Mouse (Mus musculus): ENCODE results near the gene Ift80. TPM values are rescaled to one million over a fixed set of nuclear protein-coding genes. Genes with fewer than 3 reads are reported as not detected.
"Not testable (repeated sequence)": the region's sequence is repeated elsewhere in the genome, so short reads cannot be mapped to it uniquely, and the experiment has no call there.

Gene Ift80
- polyA plus RNA-seq, 1 experiment from 2014 or later: 18.9 TPM

DNA sequence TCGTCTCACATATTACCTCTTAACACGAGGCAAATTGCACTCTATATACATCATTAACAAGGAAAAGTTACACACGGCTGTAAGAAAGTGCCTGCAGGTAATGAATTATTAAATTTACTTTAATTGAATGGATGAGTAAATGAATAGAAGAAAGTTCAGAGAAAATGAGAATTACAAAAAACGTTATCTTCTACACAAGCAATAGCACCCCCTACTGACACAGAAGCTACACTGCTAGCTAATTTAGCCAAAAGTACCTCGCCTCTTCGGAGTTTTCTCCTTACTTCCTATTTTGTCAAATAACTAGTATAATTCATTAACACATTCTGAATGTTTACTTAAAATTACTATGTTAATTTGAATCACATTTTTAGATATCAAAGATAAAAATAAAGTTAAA, 49.9 kb downstream of the Ift80 start:
- H3K9ac ChIP-seq: no peak overlapping the region
- WGBS: 58% methylated on average over 6 of the region's 6 CpGs

DNA sequence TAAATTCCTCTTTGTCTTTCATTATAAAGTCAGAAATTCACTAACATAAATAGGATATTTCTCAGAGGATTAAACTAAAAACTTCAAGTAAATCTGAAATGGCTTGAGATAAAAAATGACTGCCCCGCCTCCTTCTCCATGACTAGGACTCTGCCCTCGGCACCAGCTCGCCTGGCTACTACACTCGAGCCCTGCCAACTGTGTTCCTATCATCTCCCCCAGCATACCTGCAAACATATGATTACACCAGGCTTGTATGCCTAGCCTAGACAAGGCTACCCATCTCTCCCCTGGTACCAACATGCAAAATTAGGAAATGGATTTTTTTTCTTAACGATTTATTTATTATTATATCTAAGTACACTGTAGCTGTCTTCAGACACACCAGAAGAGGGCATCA, 51.7 kb downstream of the Ift80 start:
- Histone ChIP-seq H3K4me2 (no peak overlapping the region), H3K27ac (no peak overlapping the region), H3K27me3 (no peaks in the 10 kb centered on the region), H3K9me3 (no peaks in the 10 kb centered on the region), H3K4me3 (no peak overlapping the region), H3K9ac (no peak overlapping the region), H3K4me1 (no peaks in the 10 kb centered on the region), H3K36me3 (no peaks in the 10 kb centered on the region)
- 87% methylated on average over 5 of the region's 5 CpGs for WGBS
- ATAC-seq (ENCODE audit: borderline replicate concordance, extremely low read depth, low FRiP score, low TSS enrichment): no peak

More for the DNA sequence above, 49.9 kb downstream of the Ift80 start:
- Histone ChIP-seq H3K27me3 (no peaks in the 10 kb centered on the region), H3K27ac (no peak overlapping the region), H3K4me2 (no peak overlapping the region), H3K9me3 (no peaks in the 10 kb centered on the region), H3K4me3 (no peak overlapping the region), H3K36me3 (no peaks in the 10 kb centered on the region), H3K4me1 (no peaks in the 10 kb centered on the region)
- ATAC-seq (ENCODE audit: borderline replicate concordance, extremely low read depth, low FRiP score, low TSS enrichment): no peak

DNA sequence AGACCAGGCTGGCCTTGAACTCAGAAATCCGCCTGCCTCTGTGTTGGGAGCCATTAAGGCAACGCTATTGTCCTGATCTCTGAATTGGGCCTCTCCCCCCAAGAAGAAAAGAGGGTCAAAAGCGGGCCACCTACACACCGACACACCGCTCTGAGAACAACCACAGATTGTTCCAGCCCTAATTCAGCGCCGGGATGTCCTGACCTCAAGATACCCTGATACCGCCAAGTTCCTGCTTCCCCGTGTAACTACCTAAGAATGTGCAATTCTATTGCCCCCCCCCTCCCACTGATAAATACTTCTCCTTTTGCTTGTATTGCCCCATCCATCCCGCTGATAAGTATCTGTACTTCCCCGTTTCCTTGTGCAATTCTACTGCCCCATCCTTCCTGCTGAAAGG, 52.4 kb downstream of the Ift80 start:
- H3K4me1 ChIP-seq; H3K9ac ChIP-seq; H3K4me2 ChIP-seq; H3K4me3 ChIP-seq; H3K27ac ChIP-seq; H3K9me3 ChIP-seq; H3K36me3 ChIP-seq; H3K27me3 ChIP-seq; ATAC-seq (ENCODE audit: borderline replicate concordance, extremely low read depth, low FRiP score, low TSS enrichment): not testable (repeated sequence)
- WGBS: 85% methylated on average over 11 of the region's 11 CpGs

DNA sequence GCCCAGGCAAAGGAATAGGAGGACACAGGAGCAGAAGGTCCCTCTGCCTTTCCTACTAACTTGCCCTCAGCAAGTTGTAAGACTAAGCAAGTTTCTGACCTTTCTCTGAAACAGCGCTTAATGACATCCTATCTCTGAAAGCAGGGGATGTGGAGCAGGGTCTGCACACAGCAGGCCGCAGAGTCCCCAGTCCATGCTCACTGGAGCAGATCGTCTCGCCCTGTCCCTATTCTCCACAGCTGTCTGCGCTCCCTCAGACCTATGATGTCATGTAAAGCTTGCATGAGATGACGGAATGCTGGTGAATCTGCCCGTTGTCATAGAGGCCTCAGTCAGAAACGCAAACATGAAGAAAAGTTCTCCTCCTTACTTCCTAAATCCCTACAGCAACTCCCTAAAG, 55.0 kb downstream of the Ift80 start:
- no peaks in the 10 kb centered on the region for H3K9me3 ChIP-seq
- no peak overlapping the region for H3K9ac ChIP-seq
- WGBS: 88% methylated on average over 8 of the region's 8 CpGs
- no peak for ATAC-seq (ENCODE audit: borderline replicate concordance, extremely low read depth, low FRiP score, low TSS enrichment)
- H3K4me2 ChIP-seq: no peak overlapping the region
- H3K4me3 ChIP-seq: no peak overlapping the region
- no peaks in the 10 kb centered on the region for H3K4me1 ChIP-seq
- no peak overlapping the region for H3K27ac ChIP-seq
- H3K36me3 ChIP-seq: peaks cover 2% of the 10 kb centered on the region; the same call in 1 of the 2 replicates
- H3K27me3 ChIP-seq: no peaks in the 10 kb centered on the region

DNA sequence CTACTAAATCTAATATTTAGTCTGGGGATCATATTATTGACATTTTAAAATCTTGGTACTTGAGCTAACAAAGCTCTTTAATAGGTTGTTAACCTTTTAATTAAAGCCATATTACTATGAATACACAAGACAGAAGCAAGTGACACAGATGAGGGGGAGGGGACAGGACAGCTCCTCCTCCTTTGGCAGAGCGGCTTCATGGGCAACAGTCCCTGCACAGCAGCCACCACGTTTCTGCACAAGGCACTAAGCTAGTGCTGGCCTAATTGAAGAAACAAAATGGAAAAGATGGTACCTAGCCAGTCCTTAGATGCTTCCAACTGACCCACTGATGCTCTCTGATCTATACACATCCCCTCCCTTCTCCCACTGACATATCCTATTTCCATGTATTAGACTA, 55.5 kb downstream of the Ift80 start:
- 76% methylated on average over 2 of the region's 2 CpGs for WGBS
- Histone ChIP-seq H3K9ac (no peak overlapping the region), H3K4me3 (no peak overlapping the region), H3K36me3 (peaks cover 2% of the 10 kb centered on the region; the same call in 1 of the 2 replicates), H3K4me2 (no peak overlapping the region), H3K27me3 (no peaks in the 10 kb centered on the region), H3K9me3 (no peaks in the 10 kb centered on the region), H3K27ac (no peak overlapping the region), H3K4me1 (no peaks in the 10 kb centered on the region)
- no peak for ATAC-seq (ENCODE audit: borderline replicate concordance, extremely low read depth, low FRiP score, low TSS enrichment)

DNA sequence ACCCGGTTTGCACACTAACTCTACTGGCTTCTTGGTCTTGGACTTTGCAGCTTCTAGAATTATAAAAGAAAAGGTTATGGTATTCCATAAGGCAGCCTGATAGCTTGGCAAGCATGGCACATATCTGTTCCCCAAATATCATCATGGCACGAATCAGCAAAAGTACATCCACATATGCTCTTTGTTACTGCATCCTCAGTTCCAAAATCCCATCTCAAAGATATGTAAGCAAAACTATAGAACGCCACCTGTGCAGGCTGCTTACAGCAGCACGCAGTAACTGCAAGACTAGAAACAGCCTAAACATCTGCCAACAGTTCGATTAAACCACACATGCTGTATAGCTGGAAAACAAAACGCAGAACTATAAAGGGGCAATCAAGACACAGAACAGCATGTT, 62.5 kb downstream of the Ift80 start:
- Histone ChIP-seq H3K9me3 (no peaks in the 10 kb centered on the region), H3K27me3 (no peaks in the 10 kb centered on the region), H3K36me3 (peaks cover 2% of the 10 kb centered on the region; the same call in 1 of the 2 replicates), H3K4me3 (no peak overlapping the region), H3K4me2 (no peak overlapping the region), H3K27ac (no peak overlapping the region), H3K9ac (no peak overlapping the region), H3K4me1 (no peaks in the 10 kb centered on the region)
- WGBS: 88% methylated on average over 6 of the region's 6 CpGs
- ATAC-seq (ENCODE audit: borderline replicate concordance, extremely low read depth, low FRiP score, low TSS enrichment): no peak

DNA sequence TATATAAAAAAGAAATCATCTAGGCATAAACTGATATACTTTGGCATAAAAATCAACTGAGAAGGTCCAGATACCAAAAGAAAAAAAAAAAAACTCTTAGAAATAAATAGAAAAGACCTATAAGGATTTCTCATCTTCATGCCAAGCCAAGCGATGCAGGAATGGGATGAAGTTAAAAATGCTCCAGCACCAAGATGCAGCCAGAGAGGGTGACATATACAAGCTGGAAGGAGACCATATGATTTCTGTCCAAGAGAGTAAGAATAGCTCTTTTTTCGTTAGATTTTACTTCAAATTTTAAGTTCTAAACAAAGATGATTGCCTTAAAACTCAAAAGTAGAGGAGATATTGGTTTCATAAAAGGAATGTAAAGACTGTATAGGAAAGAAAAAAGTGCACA, 64.1 kb downstream of the Ift80 start:
- Histone ChIP-seq H3K4me1 (no peaks in the 10 kb centered on the region), H3K9me3 (no peaks in the 10 kb centered on the region), H3K27me3 (no peaks in the 10 kb centered on the region), H3K4me3 (no peak overlapping the region), H3K4me2 (no peak overlapping the region), H3K9ac (no peak overlapping the region), H3K27ac (no peak overlapping the region), H3K36me3 (0 out of 2 replicates have a peak, but pooled peaks cover 2% of the 10 kb centered on the region)
- no peak for ATAC-seq (ENCODE audit: borderline replicate concordance, extremely low read depth, low FRiP score, low TSS enrichment)
- 86% methylated on average over 2 of the region's 2 CpGs for WGBS

DNA sequence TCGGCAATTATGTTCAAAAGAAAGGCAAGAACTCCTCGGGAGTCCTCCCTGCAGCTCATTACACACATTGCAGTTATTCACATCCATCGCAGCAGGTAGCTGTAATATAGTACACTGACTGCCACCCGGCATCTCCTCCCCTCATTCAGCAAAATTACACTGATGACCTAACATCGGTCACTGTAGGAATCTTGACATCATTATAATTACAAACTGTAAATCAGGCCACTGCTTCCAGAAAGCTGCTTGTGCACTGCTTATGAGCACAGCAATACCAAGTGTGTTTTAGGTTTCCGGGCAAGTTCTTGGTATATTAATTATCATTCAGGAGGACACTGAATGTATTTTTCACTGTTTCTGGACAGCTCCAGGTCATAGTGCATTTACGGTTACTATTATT, 65.1 kb downstream of the Ift80 start:
- no peak overlapping the region for H3K27ac ChIP-seq
- WGBS: 91% methylated on average over 7 of the region's 7 CpGs
- H3K27me3 ChIP-seq: no peaks in the 10 kb centered on the region
- no peaks in the 10 kb centered on the region for H3K4me1 ChIP-seq
- no peak for ATAC-seq (ENCODE audit: borderline replicate concordance, extremely low read depth, low FRiP score, low TSS enrichment)
- H3K9ac ChIP-seq: no peak overlapping the region
- no peak overlapping the region for H3K4me3 ChIP-seq
- H3K4me2 ChIP-seq: no peak overlapping the region
- H3K9me3 ChIP-seq: no peaks in the 10 kb centered on the region
- 0 out of 2 replicates have a peak, but pooled peaks cover 2% of the 10 kb centered on the region for H3K36me3 ChIP-seq

DNA sequence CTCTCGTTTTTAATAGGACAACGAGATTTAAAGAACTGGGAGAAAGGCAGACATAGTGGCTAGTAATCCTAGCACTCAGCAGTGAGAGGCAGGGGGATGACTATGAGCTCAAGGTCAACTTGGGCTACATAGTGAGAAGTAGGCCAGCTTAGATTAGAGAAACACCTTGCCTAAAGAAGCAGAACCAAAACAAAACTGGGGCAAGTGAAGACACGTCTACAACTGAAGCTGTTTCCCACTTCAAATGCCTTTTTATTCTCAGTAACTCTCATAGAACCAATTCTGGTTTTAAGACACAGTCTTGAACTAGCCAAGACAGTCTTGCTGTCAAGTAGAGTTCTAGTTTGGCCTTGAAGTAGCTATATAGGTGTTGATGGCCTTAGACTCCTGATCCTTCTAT, 67.7 kb downstream of the Ift80 start:
- H3K4me3 ChIP-seq: no peak overlapping the region
- H3K9ac ChIP-seq: no peak overlapping the region
- no peaks in the 10 kb centered on the region for H3K27me3 ChIP-seq
- no peak overlapping the region for H3K27ac ChIP-seq
- H3K4me2 ChIP-seq: no peak overlapping the region
- 78% methylated on average over 3 of the region's 3 CpGs for WGBS
- 0 out of 2 replicates have a peak, but pooled peaks cover 6% of the 10 kb centered on the region for H3K36me3 ChIP-seq
- no peaks in the 10 kb centered on the region for H3K9me3 ChIP-seq
- no peaks in the 10 kb centered on the region for H3K4me1 ChIP-seq
- ATAC-seq (ENCODE audit: borderline replicate concordance, extremely low read depth, low FRiP score, low TSS enrichment): no peak

DNA sequence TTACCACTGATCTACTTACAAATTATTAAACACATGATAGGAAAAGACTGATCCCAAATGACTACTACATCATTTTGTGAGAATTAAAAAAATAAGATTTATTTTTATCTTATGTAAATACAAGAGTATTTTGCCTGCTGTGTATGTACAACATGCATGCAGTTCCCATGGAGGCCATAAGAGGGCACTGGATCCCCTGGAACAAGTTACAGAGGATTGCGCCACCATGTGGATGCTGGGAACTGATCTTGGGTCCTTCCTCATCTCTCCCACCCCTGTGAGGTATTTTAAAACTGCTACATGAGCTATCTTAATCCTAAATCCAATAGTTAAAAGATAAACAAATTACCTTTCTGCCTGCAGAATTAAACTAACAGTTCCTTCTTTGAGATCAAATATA, 68.9 kb downstream of the Ift80 start:
- H3K27ac ChIP-seq: no peak overlapping the region
- no peaks in the 10 kb centered on the region for H3K27me3 ChIP-seq
- no peak overlapping the region for H3K4me3 ChIP-seq
- 0 out of 2 replicates have a peak, but pooled peaks cover 6% of the 10 kb centered on the region for H3K36me3 ChIP-seq
- H3K4me2 ChIP-seq: no peak overlapping the region
- no peak overlapping the region for H3K9ac ChIP-seq
- no peaks in the 10 kb centered on the region for H3K9me3 ChIP-seq
- ATAC-seq (ENCODE audit: borderline replicate concordance, extremely low read depth, low FRiP score, low TSS enrichment): no peak
- WGBS: 90% methylated on average over 1 of the region's 1 CpGs
- H3K4me1 ChIP-seq: no peaks in the 10 kb centered on the region

DNA sequence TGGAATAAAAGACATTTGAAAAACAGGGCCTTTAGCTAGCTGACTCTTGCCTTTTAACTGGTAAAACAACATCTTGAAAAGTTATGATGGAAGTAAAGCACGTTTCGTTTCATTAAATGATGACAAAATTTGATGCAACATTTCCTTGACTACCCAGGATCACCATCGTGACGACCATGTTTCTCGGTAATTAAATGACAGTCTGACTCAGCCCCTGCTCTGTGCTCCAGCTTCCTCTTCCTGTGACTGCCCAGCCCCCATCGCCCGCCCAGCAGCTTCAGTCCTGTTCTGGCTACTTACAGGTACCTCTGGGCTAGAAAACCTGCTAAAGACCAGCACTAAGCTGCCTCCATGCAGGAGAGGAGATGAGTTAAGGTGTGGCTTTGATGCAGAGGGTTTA, 70.1 kb downstream of the Ift80 start:
- Histone ChIP-seq H3K9me3 (no peaks in the 10 kb centered on the region), H3K4me3 (no peak overlapping the region), H3K36me3 (0 out of 2 replicates have a peak, but pooled peaks cover 6% of the 10 kb centered on the region), H3K4me2 (no peak overlapping the region), H3K9ac (no peak overlapping the region), H3K4me1 (no peaks in the 10 kb centered on the region), H3K27me3 (no peaks in the 10 kb centered on the region), H3K27ac (no peak overlapping the region)
- 80% methylated on average over 7 of the region's 7 CpGs for WGBS
- ATAC-seq (ENCODE audit: borderline replicate concordance, extremely low read depth, low FRiP score, low TSS enrichment): no peak

DNA sequence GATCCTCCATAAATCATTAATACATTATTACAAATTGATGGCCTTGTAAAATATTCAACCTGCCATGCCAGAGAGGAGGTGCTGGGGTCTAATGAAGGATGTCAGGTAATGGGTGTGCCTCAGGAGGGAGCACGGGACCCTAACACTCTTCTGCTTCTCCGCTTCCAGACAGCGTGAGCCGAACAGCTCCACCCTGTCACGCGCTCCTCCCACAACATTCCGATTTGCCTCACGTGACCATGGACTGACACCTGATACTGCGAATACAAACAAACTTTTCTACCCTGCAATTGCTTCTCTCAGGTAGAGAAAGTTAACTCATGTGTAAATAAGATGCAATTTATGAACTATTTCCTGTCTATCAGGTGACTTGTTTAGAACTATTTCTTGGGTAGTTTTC, 75.8 kb downstream of the Ift80 start:
- H3K27me3 ChIP-seq: no peaks in the 10 kb centered on the region
- H3K9ac ChIP-seq: no peak overlapping the region
- no peak overlapping the region for H3K4me2 ChIP-seq
- ATAC-seq (ENCODE audit: borderline replicate concordance, extremely low read depth, low FRiP score, low TSS enrichment): no peak
- H3K9me3 ChIP-seq: no peaks in the 10 kb centered on the region
- no peaks in the 10 kb centered on the region for H3K4me1 ChIP-seq
- no peak overlapping the region for H3K4me3 ChIP-seq
- H3K27ac ChIP-seq: no peak overlapping the region
- H3K36me3 ChIP-seq: 0 out of 2 replicates have a peak, but pooled peaks cover 4% of the 10 kb centered on the region
- WGBS: 61% methylated on average over 9 of the region's 9 CpGs

DNA sequence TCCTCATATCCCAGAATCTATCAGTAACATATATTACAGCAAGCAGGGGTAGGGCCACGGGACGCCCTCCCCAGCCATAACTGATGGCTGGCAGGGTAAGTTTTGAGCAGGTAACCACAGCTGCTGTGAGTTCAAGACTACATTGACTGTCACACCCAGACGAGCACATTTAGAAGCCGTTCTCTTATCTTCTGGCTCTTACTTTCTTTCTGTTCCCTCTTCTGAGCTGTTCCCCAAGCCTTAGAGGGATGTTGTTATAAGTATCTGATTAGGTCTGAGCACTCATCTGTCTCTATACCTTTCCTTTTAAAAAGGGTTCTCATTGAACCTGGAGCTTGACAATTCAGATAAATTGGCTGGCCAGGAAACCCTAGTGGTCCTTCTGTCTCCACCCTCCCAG, 96.9 kb downstream of the Ift80 start:
- H3K9ac ChIP-seq: no peak overlapping the region
- H3K27ac ChIP-seq: no peak overlapping the region
- H3K36me3 ChIP-seq: no peaks in the 10 kb centered on the region
- ATAC-seq (ENCODE audit: borderline replicate concordance, extremely low read depth, low FRiP score, low TSS enrichment): no peak
- WGBS: 83% methylated on average over 4 of the region's 4 CpGs
- H3K4me2 ChIP-seq: no peak overlapping the region
- H3K27me3 ChIP-seq: no peaks in the 10 kb centered on the region
- H3K4me1 ChIP-seq: no peaks in the 10 kb centered on the region
- no peak overlapping the region for H3K4me3 ChIP-seq
- no peaks in the 10 kb centered on the region for H3K9me3 ChIP-seq

Measured in lung, embryonic 15.5 days (tissue).